Mouse (Mus musculus) CD4-positive helper T cell, adult 2 months (primary cell): Measurements from ENCODE around the gene Actrt1.

Source experiments
- DNase-seq: peaks from one replicate; pipeline ENCODE4 v3.0.0-alpha.2; 2012; ENCODE audit warnings: low read depth, missing footprints, low spot score

Gene Actrt1

GRCm38 (mm10) chrX:46328707-46329106, at the start of gene Actrt1:
Gene Actrt1, plus strand, starts transcription at chrX:46329007.
- no peak for DNase-seq

GRCm38 (mm10) chrX:46331463-46332115, 2.8 kb downstream of the Actrt1 start:
- no peak for DNase-seq
